Mouse (Mus musculus): ENCODE data around the gene Pgbd5. TPM values are rescaled to one million over a fixed set of nuclear protein-coding genes. Genes with fewer than 3 reads are reported as not detected.

The Pgbd5 gene
- polyA plus RNA-seq, 1 experiment from 2014 or later: 1.7 TPM

DNA sequence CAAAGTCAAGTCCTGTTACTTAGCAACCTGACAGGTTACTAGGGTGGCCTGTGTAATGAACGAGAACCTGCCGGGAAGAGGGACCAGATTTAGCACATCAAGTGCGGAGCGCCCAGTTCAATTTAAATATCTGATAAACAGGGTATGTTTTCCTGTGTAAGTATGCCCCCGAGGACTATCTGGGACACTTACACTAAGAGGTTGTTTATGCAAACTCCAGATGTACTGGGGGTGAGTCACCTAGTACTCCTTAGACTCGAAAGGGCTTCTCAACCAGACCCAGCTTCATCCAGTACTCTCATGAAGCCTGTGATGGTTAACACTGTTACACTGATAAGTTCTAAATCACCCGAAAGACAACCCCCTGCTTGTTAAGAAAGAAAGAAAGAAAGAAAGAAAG is 22.8 kb downstream of the Pgbd5 start:
- Histone ChIP-seq H3K27ac (ENCODE audit: low read length) (no peak overlapping the region), H3K4me2 (ENCODE audit: low read depth, low read length) (no peak overlapping the region), H3K4me3 (ENCODE audit: low read length) (no peak overlapping the region), H3K36me3 (ENCODE audit: control insufficient read depth, insufficient read depth, low read length) (no peaks in the 10 kb centered on the region), H3K9ac (ENCODE audit: low read depth, low read length) (no peak overlapping the region), H3K4me1 (ENCODE audit: control insufficient read depth, insufficient read depth, low read length) (peaks cover 2% of the 10 kb centered on the region; the same call in 1 of the 2 replicates), H3K9me3 (ENCODE audit: control insufficient read depth, low read length) (no peaks in the 10 kb centered on the region), H3K27me3 (replicated peaks; ENCODE audit: control insufficient read depth, insufficient read depth, low read length) (no peaks in the 10 kb centered on the region)
- no peak for ATAC-seq
- WGBS: 54% methylated on average over 7 of the region's 7 CpGs

- H3K36me3 ChIP-seq (ENCODE audit: control insufficient read depth, insufficient read depth, low read length): no peaks in the 10 kb centered on the region
- H3K27ac ChIP-seq (ENCODE audit: low read length): no peak overlapping the region
- no peak for ATAC-seq
- H3K27me3 ChIP-seq (replicated peaks; ENCODE audit: control insufficient read depth, insufficient read depth, low read length): no peaks in the 10 kb centered on the region
- H3K4me1 ChIP-seq (ENCODE audit: control insufficient read depth, insufficient read depth, low read length): no peaks in the 10 kb centered on the region
- no peak overlapping the region for H3K9ac ChIP-seq (ENCODE audit: low read depth, low read length)
- no peak overlapping the region for H3K4me2 ChIP-seq (ENCODE audit: low read depth, low read length)
- no peaks in the 10 kb centered on the region for H3K9me3 ChIP-seq (ENCODE audit: control insufficient read depth, low read length)
- no peak overlapping the region for H3K4me3 ChIP-seq (ENCODE audit: low read length)
- 70% methylated on average over 3 of the region's 3 CpGs for WGBS
Observed at GRCm38 (mm10) chr8:124415789-124416188, 23.7 kb downstream of the Pgbd5 start.

GRCm38 (mm10) chr8:124415002-124415401 is 24.5 kb downstream of the Pgbd5 start:
- no peaks in the 10 kb centered on the region for H3K4me1 ChIP-seq (ENCODE audit: control insufficient read depth, insufficient read depth, low read length)
- H3K4me3 ChIP-seq (ENCODE audit: low read length): no peak overlapping the region
- no peaks in the 10 kb centered on the region for H3K9me3 ChIP-seq (ENCODE audit: control insufficient read depth, low read length)
- ATAC-seq: no peak
- no peaks in the 10 kb centered on the region for H3K36me3 ChIP-seq (ENCODE audit: control insufficient read depth, insufficient read depth, low read length)
- H3K9ac ChIP-seq (ENCODE audit: low read depth, low read length): no peak overlapping the region
- H3K4me2 ChIP-seq (ENCODE audit: low read depth, low read length): no peak overlapping the region
- H3K27me3 ChIP-seq (replicated peaks; ENCODE audit: control insufficient read depth, insufficient read depth, low read length): no peaks in the 10 kb centered on the region
- no peak overlapping the region for H3K27ac ChIP-seq (ENCODE audit: low read length)
- WGBS: 90% methylated on average over 8 of the region's 8 CpGs

DNA sequence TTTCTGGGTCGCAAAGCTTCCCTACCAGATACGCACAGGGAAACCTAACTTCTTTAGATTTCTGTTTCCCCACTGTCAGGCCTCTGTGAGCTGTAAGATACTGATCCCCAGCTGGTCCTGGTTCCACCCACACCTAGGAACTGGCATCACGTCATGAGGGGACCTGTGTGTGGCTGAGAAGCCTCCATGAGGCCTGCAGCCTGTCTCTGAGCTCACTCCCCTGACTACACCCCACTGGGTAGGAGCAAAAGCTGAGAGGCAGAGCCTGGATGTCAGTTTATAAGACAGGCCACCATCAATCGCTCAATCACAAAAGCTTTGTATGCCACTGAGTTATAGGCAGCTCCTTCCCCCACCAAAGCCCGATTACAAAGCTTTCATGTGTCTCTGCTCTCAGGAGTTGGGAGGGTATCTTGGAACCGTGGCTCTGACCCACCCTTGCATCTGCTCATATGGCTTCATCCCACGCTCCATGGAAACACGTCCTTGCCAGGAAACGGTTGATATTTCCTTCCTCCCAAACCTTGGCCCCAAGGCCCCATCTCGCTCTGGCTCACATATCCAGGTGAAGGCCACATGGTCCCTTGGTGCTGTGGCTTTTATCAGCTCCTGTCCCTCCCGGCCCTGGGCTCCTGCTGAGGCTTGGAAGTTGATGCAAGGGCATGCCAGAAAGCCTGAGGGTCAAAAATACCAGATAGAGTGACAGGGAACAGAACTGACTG is 26.1 kb downstream of the Pgbd5 start:
- H3K4me3 ChIP-seq (ENCODE audit: low read length): no peak overlapping the region
- H3K4me1 ChIP-seq (ENCODE audit: control insufficient read depth, insufficient read depth, low read length): no peaks in the 10 kb centered on the region
- no peaks in the 10 kb centered on the region for H3K27me3 ChIP-seq (replicated peaks; ENCODE audit: control insufficient read depth, insufficient read depth, low read length)
- H3K9ac ChIP-seq (ENCODE audit: low read depth, low read length): no peak overlapping the region
- ATAC-seq: no peak
- H3K36me3 ChIP-seq (ENCODE audit: control insufficient read depth, insufficient read depth, low read length): no peaks in the 10 kb centered on the region
- no peaks in the 10 kb centered on the region for H3K9me3 ChIP-seq (ENCODE audit: control insufficient read depth, low read length)
- 79% methylated on average over 11 of the region's 11 CpGs for WGBS
- no peak overlapping the region for H3K4me2 ChIP-seq (ENCODE audit: low read depth, low read length)
- H3K27ac ChIP-seq (ENCODE audit: low read length): no peak overlapping the region

DNA sequence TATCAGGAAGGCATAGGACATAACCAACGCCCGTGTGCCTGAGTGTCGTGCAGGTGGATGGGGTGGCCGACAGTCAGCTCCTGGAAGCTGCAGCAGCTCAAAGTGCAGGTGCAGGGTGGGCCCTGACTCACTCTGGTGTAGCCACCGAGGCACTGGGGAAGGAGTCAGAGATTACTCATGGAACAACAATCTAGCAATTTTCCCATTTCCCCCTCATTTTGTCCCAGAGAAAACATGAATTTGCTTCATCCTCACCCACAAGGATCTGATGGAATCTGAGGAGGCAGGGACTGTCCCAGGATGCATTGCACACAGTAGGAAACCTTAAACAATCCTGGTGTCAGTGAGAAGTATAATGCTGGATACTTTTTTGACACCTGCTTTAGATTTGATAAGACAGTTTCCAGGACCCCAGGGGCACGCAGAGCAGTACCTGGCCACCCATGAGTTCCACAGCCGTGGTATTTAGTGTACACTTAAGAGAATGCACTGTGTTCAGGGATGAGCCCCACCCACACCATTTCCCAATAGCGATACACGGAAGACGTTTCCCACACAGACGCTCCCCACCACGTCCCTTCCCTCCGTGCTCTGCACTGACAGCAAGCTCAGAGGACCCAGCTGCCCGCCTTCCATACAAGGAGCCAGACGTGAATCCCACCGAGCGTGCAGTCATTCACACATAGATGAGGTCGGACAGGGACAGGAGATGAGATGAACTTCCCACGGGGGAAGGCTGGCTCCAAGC is 26.8 kb downstream of the Pgbd5 start:
- Histone ChIP-seq H3K9ac (ENCODE audit: low read depth, low read length) (no peak overlapping the region), H3K27me3 (replicated peaks; ENCODE audit: control insufficient read depth, insufficient read depth, low read length) (no peaks in the 10 kb centered on the region), H3K4me3 (ENCODE audit: low read length) (no peak overlapping the region), H3K27ac (ENCODE audit: low read length) (no peak overlapping the region), H3K36me3 (ENCODE audit: control insufficient read depth, insufficient read depth, low read length) (no peaks in the 10 kb centered on the region), H3K4me1 (ENCODE audit: control insufficient read depth, insufficient read depth, low read length) (no peaks in the 10 kb centered on the region), H3K4me2 (ENCODE audit: low read depth, low read length) (no peak overlapping the region), H3K9me3 (ENCODE audit: control insufficient read depth, low read length) (no peaks in the 10 kb centered on the region)
- ATAC-seq: no peak
- 73% methylated on average over 19 of the region's 19 CpGs for WGBS

DNA sequence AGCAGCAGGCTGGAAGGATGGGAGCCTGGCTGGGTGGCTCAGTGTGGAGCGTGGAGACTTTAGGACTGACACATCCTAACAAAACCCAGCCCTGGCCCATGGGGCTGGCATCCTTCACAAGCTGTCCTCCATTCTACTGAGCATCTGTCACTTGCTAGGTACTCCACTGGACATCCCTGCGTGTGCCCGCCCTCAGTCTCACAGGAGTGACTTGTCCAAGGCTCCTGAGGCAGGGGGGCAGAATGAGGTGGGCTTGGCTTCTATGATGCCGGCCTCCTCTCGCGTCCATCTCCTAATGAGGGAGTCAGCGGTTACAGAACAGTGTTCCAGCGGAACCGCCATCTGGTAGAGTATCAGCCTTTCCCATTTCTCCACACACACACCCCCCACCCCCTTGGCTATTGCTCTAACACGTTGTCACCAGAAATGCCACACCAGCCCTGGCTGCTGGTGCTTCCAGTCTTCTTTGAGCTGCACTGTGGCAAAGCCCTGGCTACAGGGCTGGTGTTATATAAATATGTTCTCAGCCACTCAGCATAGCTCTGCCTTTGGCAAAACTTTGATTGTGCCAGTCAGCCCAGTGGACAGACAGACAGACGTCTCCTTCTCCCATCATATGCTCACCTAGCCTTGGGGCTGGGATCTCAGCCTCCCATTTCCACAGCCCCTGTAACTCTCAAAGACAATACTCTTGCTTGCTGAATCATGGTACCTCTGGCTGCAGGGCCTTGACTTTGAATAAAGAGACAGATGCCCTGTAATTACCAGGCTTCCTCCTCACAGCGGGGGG is 34.8 kb downstream of the Pgbd5 start:
- WGBS: 80% methylated on average over 11 of the region's 12 CpGs
- no peaks in the 10 kb centered on the region for H3K27me3 ChIP-seq (replicated peaks; ENCODE audit: control insufficient read depth, insufficient read depth, low read length)
- H3K9ac ChIP-seq (ENCODE audit: low read depth, low read length): no peak overlapping the region
- peaks cover 2% of the 10 kb centered on the region; the same call in 1 of the 2 replicates for H3K4me1 ChIP-seq (ENCODE audit: control insufficient read depth, insufficient read depth, low read length)
- no peak overlapping the region for H3K4me3 ChIP-seq (ENCODE audit: low read length)
- no peaks in the 10 kb centered on the region for H3K36me3 ChIP-seq (ENCODE audit: control insufficient read depth, insufficient read depth, low read length)
- no peak overlapping the region for H3K4me2 ChIP-seq (ENCODE audit: low read depth, low read length)
- no peak for ATAC-seq
- H3K9me3 ChIP-seq (ENCODE audit: control insufficient read depth, low read length): no peaks in the 10 kb centered on the region
- H3K27ac ChIP-seq (ENCODE audit: low read length): no peak overlapping the region

DNA sequence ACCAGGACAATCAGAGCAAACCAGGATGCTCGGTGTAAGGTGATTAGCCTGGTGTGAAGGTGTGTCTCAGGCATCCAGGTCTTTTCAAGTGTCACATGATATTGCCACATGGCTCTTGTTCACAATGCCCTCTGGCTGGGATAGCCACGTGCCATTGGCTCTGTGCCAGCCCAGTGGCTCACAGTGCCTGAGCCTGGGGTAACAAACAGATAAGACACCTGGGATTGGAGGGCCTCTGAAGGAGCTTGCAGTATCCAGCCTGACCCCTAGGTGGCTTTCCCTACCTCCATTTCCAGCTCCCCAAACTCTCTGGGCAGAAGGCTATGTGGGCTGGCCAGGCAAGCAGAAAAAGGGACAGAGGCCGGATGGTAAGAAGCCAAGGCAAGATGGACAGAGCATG is 35.6 kb downstream of the Pgbd5 start:
- H3K4me3 ChIP-seq (ENCODE audit: low read length): no peak overlapping the region
- no peak overlapping the region for H3K27ac ChIP-seq (ENCODE audit: low read length)
- ATAC-seq: peak; percentile 77
- 41% methylated on average over 3 of the region's 3 CpGs for WGBS
- no peak overlapping the region for H3K4me2 ChIP-seq (ENCODE audit: low read depth, low read length)
- peaks cover 9% of the 10 kb centered on the region for H3K4me1 ChIP-seq (ENCODE audit: control insufficient read depth, insufficient read depth, low read length)
- no peaks in the 10 kb centered on the region for H3K36me3 ChIP-seq (ENCODE audit: control insufficient read depth, insufficient read depth, low read length)
- H3K9me3 ChIP-seq (ENCODE audit: control insufficient read depth, low read length): no peaks in the 10 kb centered on the region
- H3K9ac ChIP-seq (ENCODE audit: low read depth, low read length): no peak overlapping the region
- no peaks in the 10 kb centered on the region for H3K27me3 ChIP-seq (replicated peaks; ENCODE audit: control insufficient read depth, insufficient read depth, low read length)

- H3K9me3 ChIP-seq (ENCODE audit: control insufficient read depth, low read length): no peaks in the 10 kb centered on the region
- H3K36me3 ChIP-seq (ENCODE audit: control insufficient read depth, insufficient read depth, low read length): no peaks in the 10 kb centered on the region
- ATAC-seq: peak; percentile 37; the same call in 1 of the 2 replicates
- no peak overlapping the region for H3K27ac ChIP-seq (ENCODE audit: low read length)
- peaks cover 17% of the 10 kb centered on the region for H3K4me1 ChIP-seq (ENCODE audit: control insufficient read depth, insufficient read depth, low read length)
- H3K27me3 ChIP-seq (replicated peaks; ENCODE audit: control insufficient read depth, insufficient read depth, low read length): no peaks in the 10 kb centered on the region
- H3K4me2 ChIP-seq (ENCODE audit: low read depth, low read length): no peak overlapping the region
- WGBS: 75% methylated on average over 11 of the region's 11 CpGs
- no peak overlapping the region for H3K4me3 ChIP-seq (ENCODE audit: low read length)
- H3K9ac ChIP-seq (ENCODE audit: low read depth, low read length): no peak overlapping the region
Observed at GRCm38 (mm10) chr8:124399403-124399861, 40.0 kb downstream of the Pgbd5 start.

- WGBS: 33% methylated on average over 12 of the region's 12 CpGs
- peaks cover 17% of the 10 kb centered on the region for H3K4me1 ChIP-seq (ENCODE audit: control insufficient read depth, insufficient read depth, low read length)
- no peak for ATAC-seq
- H3K4me3 ChIP-seq (ENCODE audit: low read length): no peak overlapping the region
- no peaks in the 10 kb centered on the region for H3K36me3 ChIP-seq (ENCODE audit: control insufficient read depth, insufficient read depth, low read length)
- H3K9me3 ChIP-seq (ENCODE audit: control insufficient read depth, low read length): no peaks in the 10 kb centered on the region
- no peaks in the 10 kb centered on the region for H3K27me3 ChIP-seq (replicated peaks; ENCODE audit: control insufficient read depth, insufficient read depth, low read length)
- H3K4me2 ChIP-seq (ENCODE audit: low read depth, low read length): no peak overlapping the region
- H3K27ac ChIP-seq (ENCODE audit: low read length): no peak overlapping the region
- no peak overlapping the region for H3K9ac ChIP-seq (ENCODE audit: low read depth, low read length)
Observed at GRCm38 (mm10) chr8:124398843-124399402, 40.5 kb downstream of the Pgbd5 start.

Measured in intestine, embryonic 16.5 days (tissue).